Mouse (Mus musculus) olfactory bulb, adult 2 months (tissue): ENCODE results near the gene Ctla2a.

Experiments
- CTCF ChIP-seq: fragments of 200-500 bp; IDR thresholded peaks from 2 replicates; pipeline ENCODE4 v1.5.1; 2012; ENCODE audit warnings: low read depth, mild to moderate bottlenecking, low read length, moderate library complexity; ENCODE audit not compliant: insufficient read depth
- POLR2A ChIP-seq: fragments of 200-500 bp; IDR thresholded peaks from 2 replicates; pipeline ENCODE4 v1.6.1; 2012; ENCODE audit warnings: mild to moderate bottlenecking, low read depth, low read length, moderate library complexity; ENCODE audit not compliant: insufficient read depth

DNA sequence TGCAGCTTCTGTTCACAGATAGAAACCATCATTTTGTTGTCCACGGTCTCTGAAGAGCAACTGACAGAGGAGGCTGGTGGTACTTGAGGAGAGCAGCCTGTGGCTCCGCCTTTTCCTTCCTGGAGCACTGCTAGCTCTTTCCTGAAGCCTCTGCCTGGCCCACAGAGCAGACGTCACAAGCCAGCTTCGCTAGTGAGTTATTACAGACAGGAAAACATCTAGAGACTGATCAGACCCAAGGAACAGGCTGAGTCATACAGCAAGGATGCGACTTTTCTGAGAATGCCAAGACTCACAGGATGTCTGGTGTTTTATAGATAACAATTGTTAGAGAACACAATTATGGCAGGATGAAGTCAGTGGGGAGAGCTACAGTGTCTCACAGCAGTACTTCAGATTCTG, at the start of gene Ctla2a, which contains the start of gene Gm49391:
- no peak for TF ChIP-seq CTCF
- no peak for TF ChIP-seq POLR2A
